Mouse (Mus musculus) testis, adult 2 months (tissue): Measurements from ENCODE around the gene Plek. TPM values are rescaled to one million over a fixed set of nuclear protein-coding genes. Genes with fewer than 3 reads are reported as not detected.

Experiments
- H3K27ac ChIP-seq: fragments of 200-500 bp; 2 replicates; pipeline ENCODE4 v1.5.1; 2012; ENCODE audit warnings: low read depth, low read length; ENCODE audit not compliant: control insufficient read depth, insufficient read depth
- H3K27me3 ChIP-seq: fragments of 200-500 bp; 2 replicates; pipeline ENCODE4 v1.6.1; 2012; ENCODE audit warnings: mild to moderate bottlenecking, low read length, moderate library complexity; ENCODE audit not compliant: control insufficient read depth, insufficient read depth
- H3K36me3 ChIP-seq: fragments of 200-500 bp; 2 replicates; pipeline ENCODE4 v1.6.1; 2012; ENCODE audit warnings: mild to moderate bottlenecking, low read length; ENCODE audit not compliant: control insufficient read depth, insufficient read depth
- H3K4me1 ChIP-seq: fragments of 200-500 bp; 2 replicates; pipeline ENCODE4 v1.6.1; 2012; ENCODE audit warnings: low read length; ENCODE audit not compliant: control insufficient read depth, insufficient read depth
- H3K4me3 ChIP-seq: fragments of 200-500 bp; 2 replicates; pipeline ENCODE4 v1.5.1; 2012; ENCODE audit warnings: low read depth, mild to moderate bottlenecking, low read length, moderate library complexity, mixed read lengths; ENCODE audit not compliant: control insufficient read depth
- CTCF ChIP-seq: fragments of 200-500 bp; IDR thresholded peaks from 2 replicates; pipeline ENCODE4 v1.5.1; 2012; ENCODE audit warnings: low read depth, mild to moderate bottlenecking, inconsistent platforms, low read length, moderate library complexity; ENCODE audit not compliant: control insufficient read depth, insufficient read depth, insufficient replicate concordance
- POLR2A ChIP-seq: fragments of 200-500 bp; IDR thresholded peaks from 2 replicates; pipeline ENCODE4 v1.6.1; 2012; ENCODE audit warnings: low read depth, mild to moderate bottlenecking, inconsistent platforms, low read length, moderate library complexity; ENCODE audit not compliant: control insufficient read depth
- polyA plus RNA-seq: library from polyadenylated mRNA; depleted of rRNA; stranded (reverse); fragments of >200 nt; gene quantifications from 2 replicates; pipeline ENCODE4 v1.2.3, GENCODE M21; 2012

Plek gene
- polyA plus RNA-seq, 1 experiment = 0.21 TPM

- H3K27ac ChIP-seq = no peak overlapping the region
- no peaks in the 10 kb centered on the region for H3K4me1 ChIP-seq
- TF ChIP-seq POLR2A (no peak), CTCF (no peak)
- H3K27me3 ChIP-seq = no peaks in the 10 kb centered on the region
- H3K36me3 ChIP-seq = no peaks in the 10 kb centered on the region
- no peak overlapping the region for H3K4me3 ChIP-seq
Observed at GRCm38 (mm10) chr11:16977611-16978010, 74.6 kb downstream of the Plek start.

- H3K27me3 ChIP-seq = no peaks in the 10 kb centered on the region
- H3K4me1 ChIP-seq = no peaks in the 10 kb centered on the region
- H3K27ac ChIP-seq = no peak overlapping the region
- H3K4me3 ChIP-seq = no peak overlapping the region
- no peaks in the 10 kb centered on the region for H3K36me3 ChIP-seq
- TF ChIP-seq POLR2A (no peak), CTCF (no peak)
Observed at GRCm38 (mm10) chr11:16976937-16977336, 75.2 kb downstream of the Plek start.

- H3K36me3 ChIP-seq = no peaks in the 10 kb centered on the region
- H3K4me1 ChIP-seq = no peaks in the 10 kb centered on the region
- no peak for TF ChIP-seq POLR2A
- no peaks in the 10 kb centered on the region for H3K27me3 ChIP-seq
- no peak overlapping the region for H3K4me3 ChIP-seq
- no peak overlapping the region for H3K27ac ChIP-seq
Observed at GRCm38 (mm10) chr11:16973086-16973485, 79.1 kb downstream of the Plek start.

GRCm38 (mm10) chr11:16972027-16972426 lies 80.2 kb downstream of the Plek start:
- H3K4me1 ChIP-seq = no peaks in the 10 kb centered on the region
- no peak overlapping the region for H3K27ac ChIP-seq
- H3K27me3 ChIP-seq = no peaks in the 10 kb centered on the region
- TF ChIP-seq POLR2A = no peak
- no peak for TF ChIP-seq CTCF
- no peaks in the 10 kb centered on the region for H3K36me3 ChIP-seq
- no peak overlapping the region for H3K4me3 ChIP-seq

GRCm38 (mm10) chr11:16969650-16970049 lies 82.5 kb downstream of the Plek start:
- H3K27me3 ChIP-seq = no peaks in the 10 kb centered on the region
- no peak overlapping the region for H3K4me3 ChIP-seq
- no peaks in the 10 kb centered on the region for H3K4me1 ChIP-seq
- no peak overlapping the region for H3K27ac ChIP-seq
- TF ChIP-seq CTCF (no peak), POLR2A (no peak)
- no peaks in the 10 kb centered on the region for H3K36me3 ChIP-seq

- no peak for TF ChIP-seq CTCF
- TF ChIP-seq POLR2A = no peak
- H3K36me3 ChIP-seq = no peaks in the 10 kb centered on the region
Observed at GRCm38 (mm10) chr11:16967806-16968205, 84.4 kb downstream of the Plek start.

GRCm38 (mm10) chr11:16958520-16958919 lies 93.7 kb downstream of the Plek start:
- Histone ChIP-seq H3K36me3 (no peaks in the 10 kb centered on the region), H3K4me1 (no peaks in the 10 kb centered on the region), H3K27me3 (no peaks in the 10 kb centered on the region), H3K4me3 (no peak overlapping the region), H3K27ac (no peak overlapping the region)
- no peak for TF ChIP-seq CTCF
- TF ChIP-seq POLR2A = no peak

More at GRCm38 (mm10) chr11:16967806-16968205, 84.4 kb downstream of the Plek start:
- H3K27ac ChIP-seq = no peak overlapping the region
- no peaks in the 10 kb centered on the region for H3K4me1 ChIP-seq
- no peak overlapping the region for H3K4me3 ChIP-seq
- no peaks in the 10 kb centered on the region for H3K27me3 ChIP-seq

GRCm38 (mm10) chr11:16957030-16957429 lies 95.2 kb downstream of the Plek start:
- Histone ChIP-seq H3K27me3 (no peaks in the 10 kb centered on the region), H3K4me3 (no peak overlapping the region), H3K4me1 (no peaks in the 10 kb centered on the region), H3K36me3 (no peaks in the 10 kb centered on the region), H3K27ac (no peak overlapping the region)
- no peak for TF ChIP-seq POLR2A
